Mouse (Mus musculus): ENCODE data around the gene Mcl1. TPM values are rescaled to one million over a fixed set of nuclear protein-coding genes. Genes with fewer than 3 reads are reported as not detected.

Mcl1 gene
- polyA plus RNA-seq, 1 experiment: 27.4 TPM

GRCm38 (mm10) chr3:95624628-95625503 lies 33.7 kb upstream of the Mcl1 start, which contains the start of gene Ensa:
Ensa (plus strand) TSS chr3:95624993.
- H3K36me3 ChIP-seq (ENCODE audit: control insufficient read depth, insufficient read depth, low read length): peaks cover 1% of the 10 kb centered on the region
- no peaks in the 10 kb centered on the region for H3K27me3 ChIP-seq (ENCODE audit: control insufficient read depth, insufficient read depth, low read length)
- peak within 1 kb of the TSS; percentile 99 for H3K4me3 ChIP-seq (ENCODE audit: control insufficient read depth, low read depth, low read length)
- H3K4me1 ChIP-seq (ENCODE audit: control insufficient read depth, insufficient read depth, low read length): peaks cover 7% of the 10 kb centered on the region
- no peak for TF ChIP-seq CTCF (IDR thresholded peaks at IDR 0.05; ENCODE audit: control insufficient read depth, insufficient read depth, insufficient replicate concordance, low read depth, low read length)
- peak; percentile 83 for TF ChIP-seq POLR2A (IDR thresholded peaks at IDR 0.05; ENCODE audit: control insufficient read depth, low read depth, low read length)
- peak within 1 kb of the TSS; percentile 99 for H3K27ac ChIP-seq (ENCODE audit: control insufficient read depth, insufficient read depth, low read depth, low read length)

DNA sequence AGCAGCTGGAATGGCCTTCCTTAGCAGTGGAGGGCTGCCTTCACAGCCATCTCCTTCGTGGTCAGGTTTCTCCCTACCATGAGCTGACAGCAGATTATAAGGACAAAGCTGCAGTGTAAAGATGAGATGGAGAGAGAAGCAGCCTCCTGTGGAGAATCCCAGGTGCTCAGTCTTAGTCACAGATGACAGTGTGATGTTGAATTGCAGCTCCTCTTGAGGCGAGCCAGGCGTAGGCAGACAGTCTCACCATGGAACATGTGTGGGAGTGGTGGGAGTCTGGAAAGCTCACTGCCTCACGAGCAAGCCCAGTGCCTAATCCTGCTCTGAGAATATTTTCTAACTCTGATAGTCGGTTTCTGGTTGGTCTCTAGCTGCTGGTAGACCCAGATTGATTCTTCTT lies 30.8 kb upstream of the Mcl1 start:
- H3K27me3 ChIP-seq (ENCODE audit: control insufficient read depth, insufficient read depth, low read length): no peaks in the 10 kb centered on the region
- H3K4me1 ChIP-seq (ENCODE audit: control insufficient read depth, insufficient read depth, low read length): peaks cover 5% of the 10 kb centered on the region
- no peak for TF ChIP-seq POLR2A (IDR thresholded peaks at IDR 0.05; ENCODE audit: control insufficient read depth, low read depth, low read length)
- no peak for TF ChIP-seq CTCF (IDR thresholded peaks at IDR 0.05; ENCODE audit: control insufficient read depth, insufficient read depth, insufficient replicate concordance, low read depth, low read length)
- peaks cover 5% of the 10 kb centered on the region for H3K36me3 ChIP-seq (ENCODE audit: control insufficient read depth, insufficient read depth, low read length)
- H3K4me3 ChIP-seq (ENCODE audit: control insufficient read depth, low read depth, low read length): no peak overlapping the region
- no peak overlapping the region for H3K27ac ChIP-seq (ENCODE audit: control insufficient read depth, insufficient read depth, low read depth, low read length)

DNA sequence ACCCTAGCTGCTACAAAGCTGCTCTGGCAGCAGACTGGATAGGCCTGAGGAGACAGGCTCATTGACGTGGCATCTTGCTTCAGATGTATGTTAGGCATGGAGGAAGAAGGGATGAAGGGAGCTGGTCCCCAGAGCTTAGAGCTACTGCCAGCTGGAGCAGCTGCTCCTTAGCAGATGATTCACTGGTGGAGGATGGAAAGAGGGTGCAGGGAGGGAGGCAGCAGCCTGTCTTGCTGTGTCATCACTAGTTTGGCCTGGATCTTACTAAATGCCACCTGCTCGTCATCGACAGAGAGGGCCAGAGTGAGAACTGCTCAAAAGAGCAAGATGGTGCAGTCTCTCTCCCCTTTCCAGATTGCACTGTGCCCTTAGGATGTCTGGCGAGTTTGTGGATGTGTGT lies 28.8 kb upstream of the Mcl1 start:
- no peak overlapping the region for H3K4me3 ChIP-seq (ENCODE audit: control insufficient read depth, low read depth, low read length)
- no peaks in the 10 kb centered on the region for H3K4me1 ChIP-seq (ENCODE audit: control insufficient read depth, insufficient read depth, low read length)
- no peaks in the 10 kb centered on the region for H3K27me3 ChIP-seq (ENCODE audit: control insufficient read depth, insufficient read depth, low read length)
- H3K36me3 ChIP-seq (ENCODE audit: control insufficient read depth, insufficient read depth, low read length): peaks cover 6% of the 10 kb centered on the region
- 0 out of 2 replicates have a peak, but pooled peaks have one; percentile 1 for TF ChIP-seq CTCF (IDR thresholded peaks at IDR 0.05; ENCODE audit: control insufficient read depth, insufficient read depth, insufficient replicate concordance, low read depth, low read length)
- 0 out of 2 replicates have a peak, but pooled peaks have one; percentile 18 for TF ChIP-seq POLR2A (IDR thresholded peaks at IDR 0.05; ENCODE audit: control insufficient read depth, low read depth, low read length)
- H3K27ac ChIP-seq (ENCODE audit: control insufficient read depth, insufficient read depth, low read depth, low read length): no peak overlapping the region

DNA sequence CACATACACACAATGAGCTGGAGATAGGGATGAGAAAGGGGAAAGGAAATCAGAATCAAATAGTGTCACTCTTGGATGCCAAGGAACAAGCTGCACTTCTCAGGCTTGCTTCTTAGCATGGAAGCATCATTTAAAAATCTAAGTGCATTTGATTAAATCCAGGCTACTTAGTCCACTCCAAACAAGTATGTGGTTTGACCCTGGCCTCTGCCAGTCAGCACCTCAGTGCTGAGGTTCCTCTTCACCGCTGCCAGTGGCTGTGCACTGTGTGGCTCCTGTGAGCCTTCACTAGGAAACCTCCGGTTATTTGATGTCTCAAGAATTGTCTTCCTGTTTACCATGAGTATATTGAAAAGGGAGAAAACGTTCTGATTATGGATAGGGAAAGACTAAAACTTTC lies 27.7 kb upstream of the Mcl1 start:
- TF ChIP-seq CTCF (IDR thresholded peaks at IDR 0.05; ENCODE audit: control insufficient read depth, insufficient read depth, insufficient replicate concordance, low read depth, low read length) (no peak), POLR2A (IDR thresholded peaks at IDR 0.05; ENCODE audit: control insufficient read depth, low read depth, low read length) (no peak)
- Histone ChIP-seq H3K27ac (ENCODE audit: control insufficient read depth, insufficient read depth, low read depth, low read length) (no peak overlapping the region), H3K36me3 (ENCODE audit: control insufficient read depth, insufficient read depth, low read length) (peaks cover 6% of the 10 kb centered on the region), H3K27me3 (ENCODE audit: control insufficient read depth, insufficient read depth, low read length) (no peaks in the 10 kb centered on the region), H3K4me1 (ENCODE audit: control insufficient read depth, insufficient read depth, low read length) (no peaks in the 10 kb centered on the region), H3K4me3 (ENCODE audit: control insufficient read depth, low read depth, low read length) (no peak overlapping the region)

DNA sequence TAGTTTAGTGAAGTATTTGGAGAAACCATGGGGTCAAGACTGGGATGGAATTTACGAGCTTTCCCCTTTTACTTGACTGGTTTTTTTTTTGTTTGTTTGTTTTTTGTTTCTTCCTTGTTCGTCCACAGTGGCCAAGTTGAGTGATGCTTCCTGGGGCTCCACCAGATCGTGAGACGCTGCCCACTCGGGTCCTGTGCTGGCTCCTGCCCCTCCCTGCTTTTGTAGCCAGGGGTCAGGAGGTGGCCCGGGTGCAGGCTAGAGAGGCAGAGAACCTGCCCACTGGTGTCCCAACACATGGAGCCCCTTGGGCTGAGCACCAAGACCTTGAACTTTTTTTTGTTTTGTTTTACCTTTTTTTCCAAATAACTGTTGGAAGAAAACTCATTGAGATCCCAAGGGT lies 27.3 kb upstream of the Mcl1 start:
- Histone ChIP-seq H3K27ac (ENCODE audit: control insufficient read depth, insufficient read depth, low read depth, low read length) (no peak overlapping the region), H3K27me3 (ENCODE audit: control insufficient read depth, insufficient read depth, low read length) (no peaks in the 10 kb centered on the region), H3K4me1 (ENCODE audit: control insufficient read depth, insufficient read depth, low read length) (no peaks in the 10 kb centered on the region; the same call in 1 of the 2 replicates), H3K36me3 (ENCODE audit: control insufficient read depth, insufficient read depth, low read length) (peaks cover 6% of the 10 kb centered on the region), H3K4me3 (ENCODE audit: control insufficient read depth, low read depth, low read length) (no peak overlapping the region)
- TF ChIP-seq CTCF (IDR thresholded peaks at IDR 0.05; ENCODE audit: control insufficient read depth, insufficient read depth, insufficient replicate concordance, low read depth, low read length) (no peak), POLR2A (IDR thresholded peaks at IDR 0.05; ENCODE audit: control insufficient read depth, low read depth, low read length) (no peak)

DNA sequence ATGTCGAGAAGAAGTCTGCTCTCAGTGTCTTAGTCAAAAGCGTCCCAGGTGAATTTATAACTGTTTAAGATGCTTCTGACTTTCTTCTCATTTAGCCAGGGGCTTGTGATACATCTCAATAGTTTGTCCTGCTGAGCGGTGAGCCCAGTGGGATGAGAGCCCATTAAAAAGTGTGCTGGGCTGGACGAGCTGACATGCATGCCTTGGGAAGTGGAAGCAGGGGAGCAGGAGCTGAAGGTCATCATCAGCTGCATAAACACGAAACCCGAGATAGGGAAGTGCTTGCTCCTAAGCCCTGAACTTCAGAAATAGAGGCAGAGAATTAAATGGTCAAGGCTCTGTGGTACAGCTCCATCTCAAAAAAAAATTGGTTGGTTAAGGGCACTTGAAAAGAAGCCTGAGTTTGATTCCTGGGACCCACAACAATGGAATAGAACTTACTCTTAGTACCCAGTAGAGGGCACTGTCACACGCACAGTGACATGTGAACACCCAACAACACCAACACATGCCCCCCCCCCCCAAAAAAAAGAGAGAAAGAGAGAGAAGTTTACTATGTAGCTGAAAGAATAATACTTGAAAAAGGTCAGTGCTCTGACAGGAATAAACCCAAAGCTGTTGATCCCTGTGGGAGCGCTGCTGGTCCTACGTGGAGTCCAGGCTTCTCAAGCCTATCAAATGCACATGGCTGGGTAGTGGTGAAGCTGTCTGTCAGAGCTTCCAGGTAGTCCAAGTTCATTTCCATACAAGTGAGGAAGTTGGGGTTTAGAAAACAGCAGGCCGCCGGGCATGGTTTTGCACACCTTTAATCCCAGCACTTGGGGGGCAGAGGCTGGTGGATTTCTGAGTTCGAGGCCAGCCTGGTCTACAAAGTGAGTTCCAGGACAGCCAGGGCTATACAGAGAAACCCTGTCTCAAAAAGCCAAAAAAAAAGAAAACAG lies 25.7 kb upstream of the Mcl1 start:
- Histone ChIP-seq H3K27ac (ENCODE audit: control insufficient read depth, insufficient read depth, low read depth, low read length) (peak overlapping the region; percentile 41; the same call in 1 of the 2 replicates), H3K4me1 (ENCODE audit: control insufficient read depth, insufficient read depth, low read length) (no peaks in the 10 kb centered on the region; the same call in 1 of the 2 replicates), H3K4me3 (ENCODE audit: control insufficient read depth, low read depth, low read length) (no peak overlapping the region), H3K36me3 (ENCODE audit: control insufficient read depth, insufficient read depth, low read length) (peaks cover 6% of the 10 kb centered on the region), H3K27me3 (ENCODE audit: control insufficient read depth, insufficient read depth, low read length) (no peaks in the 10 kb centered on the region)
- TF ChIP-seq CTCF (IDR thresholded peaks at IDR 0.05; ENCODE audit: control insufficient read depth, insufficient read depth, insufficient replicate concordance, low read depth, low read length) (no peak), POLR2A (IDR thresholded peaks at IDR 0.05; ENCODE audit: control insufficient read depth, low read depth, low read length) (no peak)

GRCm38 (mm10) chr3:95635636-95636035 lies 23.0 kb upstream of the Mcl1 start:
- Histone ChIP-seq H3K4me1 (ENCODE audit: control insufficient read depth, insufficient read depth, low read length) (no peaks in the 10 kb centered on the region; the same call in 1 of the 2 replicates), H3K27ac (ENCODE audit: control insufficient read depth, insufficient read depth, low read depth, low read length) (no peak overlapping the region), H3K36me3 (ENCODE audit: control insufficient read depth, insufficient read depth, low read length) (peaks cover 4% of the 10 kb centered on the region), H3K4me3 (ENCODE audit: control insufficient read depth, low read depth, low read length) (no peak overlapping the region), H3K27me3 (ENCODE audit: control insufficient read depth, insufficient read depth, low read length) (no peaks in the 10 kb centered on the region)
- no peak for TF ChIP-seq CTCF (IDR thresholded peaks at IDR 0.05; ENCODE audit: control insufficient read depth, insufficient read depth, insufficient replicate concordance, low read depth, low read length)
- no peak for TF ChIP-seq POLR2A (IDR thresholded peaks at IDR 0.05; ENCODE audit: control insufficient read depth, low read depth, low read length)

All from testis, adult 2 months (tissue).